Mouse (Mus musculus) spleen, adult 2 months (tissue): ENCODE measurements around the gene Cckbr. TPM values are rescaled to one million over a fixed set of nuclear protein-coding genes. Genes with fewer than 3 reads are reported as not detected.
"Not testable (repeated sequence)": the region's sequence is repeated elsewhere in the genome, so short reads cannot be mapped to it uniquely, and the experiment has no call there.

ENCODE experiments used
- DNase-seq, 2 experiments: peaks; one replicate each; pipeline versions ENCODE4 v3.0.0 to v3.0.0-alpha.2; 2012 to 2021; ENCODE audit warnings: low spot score in 2 of 2, low read depth in 1 of 2
- H3K27ac ChIP-seq: fragments of 200-500 bp; 2 replicates; pipeline ENCODE4 v1.5.1; 2012; ENCODE audit warnings: low read length, inconsistent platforms; ENCODE audit not compliant: insufficient read depth
- H3K27me3 ChIP-seq: fragments of 200-500 bp; 2 replicates; pipeline ENCODE4 v1.6.1; 2012; ENCODE audit warnings: mild to moderate bottlenecking, moderate library complexity, low read length, inconsistent platforms; ENCODE audit not compliant: control insufficient read depth, insufficient read depth
- H3K36me3 ChIP-seq: fragments of 200-500 bp; 2 replicates; pipeline ENCODE4 v1.6.1; 2012; ENCODE audit warnings: mild to moderate bottlenecking, low read length, inconsistent platforms; ENCODE audit not compliant: control insufficient read depth, insufficient read depth
- H3K4me1 ChIP-seq: fragments of 200-500 bp; 2 replicates; pipeline ENCODE4 v1.6.1; 2011; ENCODE audit warnings: inconsistent platforms; ENCODE audit not compliant: control insufficient read depth, insufficient read depth, insufficient read length
- H3K4me3 ChIP-seq: fragments of 200-500 bp; 2 replicates; pipeline ENCODE4 v1.5.1; 2011; ENCODE audit warnings: mild to moderate bottlenecking, inconsistent platforms; ENCODE audit not compliant: insufficient read depth, insufficient read length; ENCODE audit errors: extremely low read depth
- CTCF ChIP-seq: fragments of 200-500 bp; IDR thresholded peaks from 2 replicates; pipeline ENCODE4 v1.5.1; 2011; ENCODE audit warnings: mild to moderate bottlenecking, inconsistent platforms; ENCODE audit not compliant: insufficient read depth, insufficient read length, insufficient replicate concordance; ENCODE audit errors: extremely low read depth
- POLR2A ChIP-seq: fragments of 200-500 bp; IDR thresholded peaks from 2 replicates; pipeline ENCODE4 v1.6.1; 2011; ENCODE audit warnings: low read depth, low read length, inconsistent platforms
- WGBS: fragments of 180-500 bp; shearing (Covaris S2); methylation state at CpG from one replicate; pipeline ENCODE4 v1.1.7; 2018; 5-methylcytosine and 5-hydroxymethylcytosine counted together
- polyA plus RNA-seq: library from polyadenylated mRNA; depleted of rRNA; stranded (reverse); fragments of >200 nt; gene quantifications from 2 replicates; pipeline ENCODE4 v1.2.3, GENCODE M21; 2012

Cckbr gene
- polyA plus RNA-seq, 1 experiment = 0.11 TPM

DNA sequence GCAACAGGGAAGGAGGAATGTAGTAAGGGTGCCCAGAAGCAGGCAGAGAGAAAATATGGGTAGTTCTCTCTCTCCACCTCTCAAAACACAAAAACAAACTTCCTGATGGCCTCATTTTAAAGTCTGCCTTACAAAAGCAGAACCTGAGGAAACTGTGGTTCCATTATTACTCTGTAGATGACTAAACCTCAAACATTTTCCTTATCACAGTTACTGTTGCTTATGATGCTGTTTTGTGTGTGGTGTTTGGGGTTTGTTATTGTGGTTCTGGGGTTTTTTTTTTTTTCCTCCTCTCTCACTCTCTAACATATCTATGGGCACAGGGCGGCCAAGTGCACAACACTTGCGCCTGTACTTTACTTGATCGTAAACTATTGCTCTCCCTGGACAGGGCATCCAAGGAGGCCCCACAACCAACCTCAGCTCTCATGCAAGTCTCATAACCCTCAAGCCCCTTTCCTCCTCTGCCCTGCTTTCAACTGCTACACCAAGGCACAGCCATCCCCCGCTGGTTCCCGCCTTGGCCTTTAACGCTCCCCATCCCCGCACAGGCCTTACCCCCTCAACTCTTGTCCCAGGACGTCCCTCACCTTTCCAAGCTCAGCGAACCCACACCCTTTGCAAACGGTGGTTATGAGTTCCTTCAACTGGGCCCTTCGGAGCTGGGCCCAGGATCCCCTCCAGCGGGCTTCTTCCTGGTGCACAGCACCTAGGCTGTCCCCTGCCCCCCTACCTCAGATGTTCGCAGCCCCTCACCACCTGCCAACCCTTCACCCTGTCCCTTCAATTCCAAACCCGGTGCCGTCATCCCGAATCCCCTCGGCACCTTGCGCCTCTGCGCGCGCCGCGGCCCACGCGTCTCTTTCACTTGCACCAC, 26.2 kb upstream of the Cckbr start:
- DNase-seq = peak in 1 of 2 experiments; percentile 35
- WGBS = 2% methylated on average over 25 of the region's 25 CpGs
- H3K27ac ChIP-seq = peak overlapping the region; percentile 74

DNA sequence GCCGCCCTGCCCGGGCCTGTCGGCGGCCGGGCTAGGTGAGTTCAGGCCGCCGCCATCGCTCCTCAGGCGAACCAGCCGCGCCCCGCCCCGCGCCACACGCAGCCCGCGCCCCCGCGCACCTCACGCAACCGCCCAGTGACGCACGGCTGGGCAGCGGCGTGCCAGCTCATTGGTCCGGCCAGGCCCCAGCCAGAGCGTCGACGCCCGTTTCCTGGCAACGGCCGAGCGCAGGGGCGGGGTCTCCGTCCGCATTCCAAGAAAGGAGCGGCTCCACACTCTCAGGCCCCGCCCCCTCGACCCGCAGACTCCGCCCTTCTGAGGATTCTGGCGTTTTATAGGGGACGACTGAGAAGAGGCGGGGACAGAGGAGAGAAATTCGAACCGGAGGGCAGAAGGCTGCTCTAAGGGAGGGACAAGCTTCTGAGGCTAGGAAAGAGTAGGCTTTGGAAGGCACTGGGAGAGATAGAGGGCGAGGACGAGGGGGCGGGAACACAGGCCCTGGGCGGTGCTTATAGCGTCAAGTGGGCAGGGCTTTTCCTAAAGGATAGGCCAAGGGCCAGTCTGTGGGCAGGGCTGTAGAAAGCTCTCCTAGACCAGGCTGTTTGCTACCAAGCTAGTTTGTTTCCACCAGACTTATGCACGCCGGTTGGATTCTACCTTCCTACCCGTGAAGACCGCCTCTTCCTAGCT, 25.5 kb upstream of the Cckbr start, which contains the start of gene Fam160a2:
Fam160a2 (minus strand) TSS at position 120 of the 690 bp plus-strand sequence.
- H3K27ac ChIP-seq = peak within 1 kb of the TSS; percentile 74
- WGBS = 1% methylated on average over 55 of the region's 55 CpGs
- H3K4me3 ChIP-seq = peak within 1 kb of the TSS; percentile 89

More for the DNA sequence above, 26.2 kb upstream of the Cckbr start:
- H3K4me1 ChIP-seq = peaks cover 2% of the 10 kb centered on the region; the same call in 1 of the 2 replicates
- H3K36me3 ChIP-seq = no peaks in the 10 kb centered on the region
- H3K27me3 ChIP-seq = no peaks in the 10 kb centered on the region
- TF ChIP-seq POLR2A (no peak), CTCF (no peak)
- H3K4me3 ChIP-seq = peak overlapping the region; percentile 89

DNA sequence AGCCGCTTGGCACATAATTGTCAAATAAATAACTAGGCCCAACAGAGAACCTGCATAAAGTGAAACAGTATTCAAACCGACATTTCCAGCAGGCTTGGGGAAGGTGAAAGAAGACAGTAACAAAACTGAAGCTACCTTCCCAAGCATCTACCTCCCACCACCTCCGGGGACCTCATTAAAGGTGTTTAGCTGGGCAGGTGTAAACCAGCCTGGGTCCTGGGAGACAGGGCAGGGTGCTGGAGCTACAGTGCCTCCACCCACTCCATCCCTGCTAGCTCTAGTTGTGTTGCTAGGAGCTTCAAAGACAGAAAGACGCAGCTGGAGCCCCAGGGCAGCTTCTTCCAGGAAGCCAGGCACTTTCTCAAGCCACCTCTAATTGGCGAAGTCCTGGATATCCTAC, 21.3 kb upstream of the Cckbr start, which contains the start of gene Cnga4:
Cnga4 (plus strand) TSS at position 301 of the 400 bp plus-strand sequence.
- Histone ChIP-seq H3K27me3 (no peaks in the 10 kb centered on the region), H3K4me1 (no peaks in the 10 kb centered on the region; the same call in 1 of the 2 replicates), H3K36me3 (no peaks in the 10 kb centered on the region), H3K27ac (no peak within 1 kb of the TSS), H3K4me3 (no peak within 1 kb of the TSS)
- TF ChIP-seq CTCF (no peak), POLR2A (no peak)
- WGBS = 77% methylated on average over 5 of the region's 5 CpGs
- DNase-seq = no peak

More for the DNA sequence above, 25.5 kb upstream of the Cckbr start, which contains the start of gene Fam160a2:
- TF ChIP-seq POLR2A (no peak), CTCF (no peak)
- Histone ChIP-seq H3K27me3 (no peaks in the 10 kb centered on the region), H3K36me3 (no peaks in the 10 kb centered on the region), H3K4me1 (peaks cover 2% of the 10 kb centered on the region; the same call in 1 of the 2 replicates)
- DNase-seq = peak; percentile 90 to 98

DNA sequence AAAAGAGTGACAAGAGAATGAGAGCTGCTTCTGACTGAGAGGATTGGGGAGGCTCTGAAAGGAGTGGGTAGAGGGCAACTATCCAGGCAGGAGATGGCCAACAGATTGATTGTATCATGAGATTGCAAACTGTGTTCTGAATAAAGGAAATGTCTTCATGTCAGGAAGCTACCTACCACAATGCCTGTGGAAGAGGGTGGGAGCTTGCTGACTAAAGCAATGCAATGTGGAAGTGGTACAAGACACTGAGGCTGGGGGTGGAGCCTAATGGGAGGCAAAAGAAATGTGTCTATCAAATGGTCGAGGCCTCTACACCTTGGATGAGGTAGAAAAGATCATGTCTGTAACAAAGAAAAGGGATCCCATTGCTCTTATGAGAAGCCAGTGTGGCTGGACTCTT, 19.2 kb upstream of the Cckbr start:
- TF ChIP-seq POLR2A (no peak), CTCF (no peak)
- no peak for DNase-seq
- WGBS = 51% methylated on average over 1 of the region's 1 CpGs

DNA sequence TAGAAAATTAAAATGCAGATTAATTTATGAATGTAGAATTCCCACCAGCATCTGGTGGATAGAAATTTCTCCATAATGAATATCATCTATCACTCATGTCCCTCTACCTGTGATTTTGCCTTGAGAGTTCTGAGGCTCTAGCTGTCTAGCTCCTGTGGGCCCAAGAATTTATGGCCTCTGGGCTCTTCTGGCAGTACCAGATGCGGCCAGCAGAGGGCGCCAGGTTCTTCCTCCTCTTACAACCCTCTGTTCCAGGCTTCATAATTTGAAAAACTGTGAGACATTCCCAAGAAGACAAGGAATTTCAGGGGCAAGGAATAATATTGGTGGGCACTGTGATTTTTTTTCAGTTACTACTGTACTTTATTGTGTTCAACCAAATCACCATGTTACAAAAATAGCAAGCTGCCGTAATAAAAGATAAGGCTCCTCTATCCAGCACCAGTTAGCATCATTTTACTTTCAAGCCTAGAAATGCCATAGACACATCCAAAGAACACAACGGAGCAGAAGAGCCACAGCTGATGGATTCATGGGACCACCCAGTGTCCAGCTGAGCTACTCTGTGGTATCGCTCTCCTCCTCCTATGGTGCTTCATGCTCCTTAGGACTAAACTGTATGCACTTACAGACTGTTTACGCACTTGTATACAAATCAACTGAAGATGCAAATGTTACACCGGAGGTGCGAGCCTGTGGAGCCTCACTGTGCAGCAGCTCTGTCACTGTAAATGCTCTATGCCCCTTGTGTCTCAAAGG, 13.5 kb upstream of the Cckbr start:
- peak in 1 of 2 experiments; percentile 58 for DNase-seq
- not testable (repeated sequence) for H3K27me3 ChIP-seq, H3K4me1 ChIP-seq, H3K4me3 ChIP-seq, H3K27ac ChIP-seq, H3K36me3 ChIP-seq
- WGBS = 58% methylated on average over 8 of the region's 8 CpGs
- peak; percentile 91; the same call in 1 of the 2 replicates for TF ChIP-seq CTCF

More for the DNA sequence above, 19.2 kb upstream of the Cckbr start:
- Histone ChIP-seq H3K27me3 (no peaks in the 10 kb centered on the region), H3K27ac (no peak overlapping the region), H3K4me3 (no peak overlapping the region), H3K36me3 (no peaks in the 10 kb centered on the region), H3K4me1 (no peaks in the 10 kb centered on the region)

DNA sequence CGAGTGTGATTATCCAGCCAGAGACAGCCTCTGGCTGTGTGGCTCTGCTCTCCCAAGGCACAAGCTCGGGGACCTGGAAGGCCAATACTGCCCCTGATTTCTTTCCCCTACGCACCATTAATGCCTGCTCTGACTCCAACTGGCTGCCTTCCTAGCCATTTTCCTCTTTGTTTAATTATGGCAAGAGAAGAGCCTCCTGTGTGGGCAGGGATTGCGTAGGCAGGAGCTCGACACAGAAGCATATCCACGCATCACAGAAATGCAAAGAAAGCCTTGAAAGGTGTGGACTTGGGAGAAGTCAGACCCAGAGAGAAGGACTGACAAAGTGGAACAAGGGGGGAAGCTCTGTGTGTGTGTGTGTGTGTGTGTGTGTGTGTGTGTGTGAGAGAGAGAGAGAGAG, 11.1 kb upstream of the Cckbr start:
- Histone ChIP-seq H3K27ac (no peak overlapping the region), H3K36me3 (no peaks in the 10 kb centered on the region), H3K4me3 (no peak overlapping the region), H3K4me1 (no peaks in the 10 kb centered on the region), H3K27me3 (no peaks in the 10 kb centered on the region)
- no peak for DNase-seq
- 78% methylated on average over 6 of the region's 6 CpGs for WGBS
- no peak for TF ChIP-seq POLR2A
- TF ChIP-seq CTCF = no peak
